19 mouse cellular contexts compared by ENCODE assay signal in genomic region chr9:66608817-66609345, GRCm38 (mm10).
"Had no signal": no experiment of that assay in that cellular context is flagged by ENCODE, and none has a peak within 500 bp of the region (broad histone marks: within the 10 kb centered on the region; RNA-seq: fewer than 3 reads in every experiment).

No protein-coding gene starts in this region.

- DNase-seq: liver, postnatal 0 days; lung, adult 2 months; lung, postnatal 14 days; lung, postnatal 36 days; midbrain, embryonic 14.5 days; retina, postnatal 1 day; right cerebral cortex, adult 18-20 months; right cerebral cortex, postnatal 25 days; right cerebral cortex, postnatal 4 days; spleen, adult 18-20 months; thymus, adult 18-20 months; thymus, postnatal 14 days; thymus, postnatal 36 days had no signal

- H3K9me3 ChIP-seq: liver, embryonic 15.5 days; lung, embryonic 15.5 days; midbrain, embryonic 10.5 days; midbrain, embryonic 12.5 days; neural tube, embryonic 12.5 days had no signal

- H3K36me3 ChIP-seq: liver, embryonic 15.5 days; lung, embryonic 15.5 days; midbrain, embryonic 10.5 days; midbrain, embryonic 12.5 days; neural tube, embryonic 12.5 days had no signal

- H3K27ac ChIP-seq: liver, embryonic 15.5 days; lung, embryonic 15.5 days; midbrain, embryonic 10.5 days; midbrain, embryonic 12.5 days; neural tube, embryonic 12.5 days had no signal

- H3K4me3 ChIP-seq: liver, embryonic 15.5 days; lung, embryonic 15.5 days; midbrain, embryonic 10.5 days; midbrain, embryonic 12.5 days; myocyte; neural tube, embryonic 12.5 days had no signal

- H3K27me3 ChIP-seq: lung, embryonic 15.5 days; midbrain, embryonic 12.5 days; neural tube, embryonic 12.5 days had no signal

- H3K9ac ChIP-seq: liver, embryonic 15.5 days; liver, postnatal 0 days; lung, embryonic 15.5 days; midbrain, embryonic 12.5 days; neural tube, embryonic 12.5 days had no signal

- H3K4me1 ChIP-seq: neural tube, embryonic 12.5 days had no signal
